Mouse (Mus musculus): ENCODE data around the gene Trpc4. TPM values are rescaled to one million over a fixed set of nuclear protein-coding genes. Genes with fewer than 3 reads are reported as not detected.

Gene Trpc4
- polyA plus RNA-seq, 1 experiment: not detected

GRCm38 (mm10) chr3:54246416-54246815 is 90.6 kb downstream of the Trpc4 start:
- TF ChIP-seq FLI1 (IDR thresholded peaks at IDR 0.05; ENCODE audit: low read length) (no peak), GATA1 (IDR thresholded peaks at IDR 0.05; ENCODE audit: borderline replicate concordance, low read length) (no peak)
- Histone ChIP-seq H3K27me3 (replicated peaks) (no peaks in the 10 kb centered on the region), H3K9me3 (peaks cover 11% of the 10 kb centered on the region; the same call in 1 of the 2 replicates), H3K4me3 (replicated peaks) (no peak overlapping the region), H3K36me3 (replicated peaks; ENCODE audit: low read length) (no peaks in the 10 kb centered on the region), H3K4me1 (no peaks in the 10 kb centered on the region)

DNA sequence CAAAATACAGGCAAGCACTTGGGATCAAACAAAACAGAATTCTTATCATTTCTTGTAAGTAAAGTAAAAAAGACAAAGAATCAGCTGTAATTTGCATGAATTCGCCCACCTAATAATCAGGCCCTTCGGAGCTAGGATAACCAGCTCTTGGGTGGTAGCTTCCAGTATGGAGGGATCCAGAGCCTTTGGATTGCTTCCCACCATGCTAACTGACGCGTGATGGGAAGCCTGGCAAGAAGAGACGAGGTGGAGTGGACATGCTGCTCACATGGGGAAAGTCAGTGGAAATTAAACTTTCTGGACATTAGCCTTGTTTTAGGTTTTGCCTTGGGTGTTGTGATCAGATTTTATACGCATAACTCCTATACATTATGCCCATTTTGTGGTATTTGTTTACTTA is 93.5 kb downstream of the Trpc4 start:
- no peaks in the 10 kb centered on the region for H3K27me3 ChIP-seq (replicated peaks)
- no peak overlapping the region for H3K4me3 ChIP-seq (replicated peaks)
- TF ChIP-seq GATA1 (IDR thresholded peaks at IDR 0.05; ENCODE audit: borderline replicate concordance, low read length) (no peak), FLI1 (IDR thresholded peaks at IDR 0.05; ENCODE audit: low read length) (no peak)
- no peaks in the 10 kb centered on the region for H3K4me1 ChIP-seq
- H3K36me3 ChIP-seq (replicated peaks; ENCODE audit: low read length): no peaks in the 10 kb centered on the region
- peaks cover 12% of the 10 kb centered on the region for H3K9me3 ChIP-seq

DNA sequence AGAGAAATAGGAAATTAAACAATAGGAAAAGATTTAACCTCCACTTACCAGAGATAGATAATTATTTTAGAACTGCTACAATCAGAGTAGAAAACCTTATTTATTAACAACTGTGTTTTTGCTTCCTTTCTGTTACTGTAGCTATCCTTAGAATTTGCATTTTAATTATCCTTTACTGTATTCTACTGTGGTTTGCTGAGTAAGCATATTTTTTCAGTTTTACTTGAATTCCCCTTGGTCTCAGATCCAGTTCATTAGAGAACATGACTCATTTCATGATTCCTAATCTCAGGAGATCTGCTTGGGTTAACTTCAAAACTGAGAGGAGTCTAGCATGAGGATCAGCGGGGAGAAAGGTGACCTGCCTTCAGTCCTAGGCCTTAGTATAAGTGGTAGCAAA is 111.1 kb downstream of the Trpc4 start:
- Histone ChIP-seq H3K4me3 (replicated peaks) (no peak overlapping the region), H3K9me3 (peaks cover 3% of the 10 kb centered on the region; the same call in 1 of the 2 replicates), H3K36me3 (replicated peaks; ENCODE audit: low read length) (no peaks in the 10 kb centered on the region), H3K4me1 (no peaks in the 10 kb centered on the region), H3K27me3 (replicated peaks) (no peaks in the 10 kb centered on the region)
- TF ChIP-seq FLI1 (IDR thresholded peaks at IDR 0.05; ENCODE audit: low read length) (no peak), GATA1 (IDR thresholded peaks at IDR 0.05; ENCODE audit: borderline replicate concordance, low read length) (no peak)

- TF ChIP-seq FLI1 (IDR thresholded peaks at IDR 0.05; ENCODE audit: low read length): no peak
- TF ChIP-seq GATA1 (IDR thresholded peaks at IDR 0.05; ENCODE audit: borderline replicate concordance, low read length): no peak
- no peaks in the 10 kb centered on the region for H3K4me1 ChIP-seq
- no peaks in the 10 kb centered on the region for H3K27me3 ChIP-seq (replicated peaks)
- H3K36me3 ChIP-seq (replicated peaks; ENCODE audit: low read length): no peaks in the 10 kb centered on the region
- H3K4me3 ChIP-seq (replicated peaks): no peak overlapping the region
- peaks cover 13% of the 10 kb centered on the region; the same call in 1 of the 2 replicates for H3K9me3 ChIP-seq
These were observed 113.3 kb downstream of the Trpc4 start for GRCm38 (mm10) chr3:54269180-54269579.

DNA sequence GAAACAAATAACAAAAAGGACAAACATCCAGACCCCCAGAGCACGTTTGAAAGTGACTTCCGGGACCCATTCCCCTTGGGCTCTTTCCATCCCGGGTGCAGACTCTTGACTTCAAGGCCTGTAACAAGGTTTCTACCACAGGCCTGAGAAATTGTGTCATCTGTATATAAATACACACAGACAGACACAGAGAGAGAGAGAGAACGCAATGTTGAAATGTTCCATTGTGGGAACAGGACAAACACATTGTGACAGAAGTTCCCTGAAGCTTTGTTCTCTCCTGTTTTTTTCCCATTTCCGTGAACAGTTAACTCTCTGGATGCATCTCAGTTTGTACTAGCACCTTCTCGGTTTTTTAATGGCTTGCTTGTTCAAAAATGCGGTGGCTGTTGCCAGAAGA is 118.8 kb downstream of the Trpc4 start:
- no peaks in the 10 kb centered on the region for H3K4me1 ChIP-seq
- no peaks in the 10 kb centered on the region for H3K36me3 ChIP-seq (replicated peaks; ENCODE audit: low read length)
- no peaks in the 10 kb centered on the region for H3K27me3 ChIP-seq (replicated peaks)
- H3K4me3 ChIP-seq (replicated peaks): no peak overlapping the region
- TF ChIP-seq FLI1 (IDR thresholded peaks at IDR 0.05; ENCODE audit: low read length): no peak
- TF ChIP-seq GATA1 (IDR thresholded peaks at IDR 0.05; ENCODE audit: borderline replicate concordance, low read length): no peak
- H3K9me3 ChIP-seq: peaks cover 13% of the 10 kb centered on the region; the same call in 1 of the 2 replicates

DNA sequence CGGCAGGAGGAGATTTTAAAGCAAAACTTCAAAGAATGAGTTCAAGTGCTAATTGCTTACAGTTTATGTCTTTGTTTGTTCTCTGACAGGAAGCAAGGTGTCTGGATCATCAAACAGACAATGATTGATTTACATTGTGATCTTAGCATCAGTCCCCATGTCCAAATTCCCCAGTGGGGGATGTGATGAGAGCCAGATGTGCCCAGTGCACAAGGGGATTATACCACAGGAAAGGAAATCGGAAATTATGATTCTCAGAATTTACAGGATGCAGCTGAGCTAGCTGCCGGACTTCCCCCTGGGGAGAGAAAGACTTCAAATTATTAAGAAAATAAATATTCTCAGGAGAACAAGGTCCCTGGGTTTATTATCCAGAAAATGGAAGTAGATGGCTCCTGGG is 133.9 kb downstream of the Trpc4 start:
- Histone ChIP-seq H3K27me3 (replicated peaks) (no peaks in the 10 kb centered on the region), H3K4me1 (no peaks in the 10 kb centered on the region), H3K9me3 (peaks cover 3% of the 10 kb centered on the region; the same call in 1 of the 2 replicates), H3K4me3 (replicated peaks) (no peak overlapping the region), H3K36me3 (replicated peaks; ENCODE audit: low read length) (no peaks in the 10 kb centered on the region)
- TF ChIP-seq FLI1 (IDR thresholded peaks at IDR 0.05; ENCODE audit: low read length) (no peak), GATA1 (IDR thresholded peaks at IDR 0.05; ENCODE audit: borderline replicate concordance, low read length) (no peak)

- Histone ChIP-seq H3K4me3 (replicated peaks) (no peak overlapping the region), H3K36me3 (replicated peaks; ENCODE audit: low read length) (no peaks in the 10 kb centered on the region), H3K27me3 (replicated peaks) (no peaks in the 10 kb centered on the region), H3K4me1 (no peaks in the 10 kb centered on the region), H3K9me3 (peaks cover 2% of the 10 kb centered on the region; the same call in 1 of the 2 replicates)
- no peak for TF ChIP-seq GATA1 (IDR thresholded peaks at IDR 0.05; ENCODE audit: borderline replicate concordance, low read length)
- no peak for TF ChIP-seq FLI1 (IDR thresholded peaks at IDR 0.05; ENCODE audit: low read length)
These were observed 154.8 kb downstream of the Trpc4 start for GRCm38 (mm10) chr3:54310604-54311003.

DNA sequence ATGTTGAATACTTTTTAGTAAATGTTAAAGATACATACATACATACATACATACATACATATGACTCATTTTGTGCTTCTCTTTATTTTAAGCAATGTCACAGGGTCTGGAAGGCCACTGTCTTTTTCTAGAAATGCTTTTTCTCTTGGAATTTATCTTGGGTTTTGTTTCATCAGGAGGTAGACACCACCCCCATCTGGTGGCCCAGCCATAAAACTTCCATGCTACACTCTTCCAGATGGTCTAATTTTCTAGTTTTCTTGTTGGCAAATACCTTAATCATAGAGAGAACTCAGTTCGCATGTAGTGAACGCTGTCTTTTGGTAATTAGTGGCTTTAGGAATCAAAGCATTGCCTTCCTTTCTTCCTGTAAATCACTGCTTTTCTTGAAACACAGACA is 158.2 kb downstream of the Trpc4 start:
- TF ChIP-seq FLI1 (IDR thresholded peaks at IDR 0.05; ENCODE audit: low read length): no peak
- H3K4me3 ChIP-seq (replicated peaks): no peak overlapping the region
- peaks cover 13% of the 10 kb centered on the region for H3K9me3 ChIP-seq
- no peaks in the 10 kb centered on the region for H3K27me3 ChIP-seq (replicated peaks)
- H3K36me3 ChIP-seq (replicated peaks; ENCODE audit: low read length): no peaks in the 10 kb centered on the region
- no peaks in the 10 kb centered on the region for H3K4me1 ChIP-seq

GRCm38 (mm10) chr3:54352891-54353652 is 197.2 kb downstream of the Trpc4 start:
- no peak for TF ChIP-seq GATA1 (IDR thresholded peaks at IDR 0.05; ENCODE audit: borderline replicate concordance, low read length)
- TF ChIP-seq FLI1 (IDR thresholded peaks at IDR 0.05; ENCODE audit: low read length): no peak
- no peaks in the 10 kb centered on the region for H3K9me3 ChIP-seq
- no peaks in the 10 kb centered on the region for H3K4me1 ChIP-seq
- no peak overlapping the region for H3K4me3 ChIP-seq (replicated peaks)
- no peaks in the 10 kb centered on the region for H3K36me3 ChIP-seq (replicated peaks; ENCODE audit: low read length)
- H3K27me3 ChIP-seq (replicated peaks): no peaks in the 10 kb centered on the region

DNA sequence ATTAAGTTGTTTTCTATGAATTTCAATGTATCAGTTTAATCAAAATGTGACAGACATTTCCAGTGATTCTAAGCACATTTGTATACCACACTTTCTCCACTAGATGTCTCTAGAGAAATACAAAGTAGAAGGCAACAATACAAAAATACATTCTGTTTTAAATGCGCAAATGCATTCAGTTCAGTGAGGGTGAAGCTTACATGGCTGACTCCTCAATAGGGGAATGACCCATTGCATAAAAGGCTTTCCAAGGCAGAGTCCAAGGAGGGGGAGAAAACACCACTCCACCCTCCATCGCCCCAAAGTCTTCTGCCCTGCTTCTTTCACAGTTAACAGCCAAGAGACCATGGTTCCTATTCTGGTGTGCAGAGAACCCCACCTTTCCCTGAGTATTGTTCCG is 201.7 kb downstream of the Trpc4 start:
- H3K36me3 ChIP-seq (replicated peaks; ENCODE audit: low read length): no peaks in the 10 kb centered on the region
- no peak for TF ChIP-seq GATA1 (IDR thresholded peaks at IDR 0.05; ENCODE audit: borderline replicate concordance, low read length)
- TF ChIP-seq FLI1 (IDR thresholded peaks at IDR 0.05; ENCODE audit: low read length): no peak
- no peak overlapping the region for H3K4me3 ChIP-seq (replicated peaks)
- no peaks in the 10 kb centered on the region for H3K4me1 ChIP-seq
- H3K27me3 ChIP-seq (replicated peaks): no peaks in the 10 kb centered on the region
- H3K9me3 ChIP-seq: no peaks in the 10 kb centered on the region
